Mouse (Mus musculus): ENCODE measurements around the gene Cops2.
A peak's percentile ranks its signal among the peaks of the same experiment; 100 is the strongest.

The Cops2 gene

DNA sequence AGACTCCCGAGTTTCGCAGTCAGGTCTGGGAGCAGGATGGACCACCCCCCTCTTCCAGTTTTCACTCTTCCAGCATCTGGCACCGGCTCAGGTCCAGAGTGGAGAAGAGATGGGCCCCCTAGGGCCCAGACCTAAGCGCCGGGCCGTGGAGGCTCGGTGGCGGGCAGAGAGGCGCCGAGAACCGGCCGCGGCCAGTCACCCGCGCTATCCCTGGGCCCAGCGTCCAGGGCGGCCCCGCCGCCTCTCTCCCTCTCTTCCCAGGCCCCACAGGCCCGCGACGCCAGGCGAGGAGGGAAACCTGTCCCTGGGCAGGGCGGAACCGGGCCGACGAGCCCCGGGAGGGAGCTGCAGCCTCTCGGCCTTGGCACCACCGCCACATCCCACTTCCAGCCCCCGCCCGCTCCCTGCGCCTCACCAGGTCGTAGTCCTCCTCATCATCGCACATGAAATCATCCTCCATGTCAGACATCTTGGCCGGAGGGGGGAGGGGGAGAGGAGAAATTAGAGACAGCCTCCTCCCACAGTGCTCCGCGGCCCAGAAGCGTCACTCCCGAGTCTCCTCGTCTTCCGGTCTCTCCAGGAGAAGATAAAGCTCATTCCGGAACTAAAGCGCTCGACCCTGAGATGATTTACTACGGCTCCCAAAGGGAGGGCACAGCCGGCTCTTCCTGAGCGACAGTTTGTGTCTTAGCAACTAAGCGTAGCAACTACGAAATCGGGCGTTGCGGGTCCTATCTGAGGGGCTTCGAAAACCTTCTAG is at the start of gene Cops2, which contains the start of gene Galk2:
TSS of gene Cops2 (minus strand) at position 619 of the 760 bp plus-strand sequence.
TSS of gene Galk2 (plus strand) at position 589 of the 760 bp plus-strand sequence.
- DNase-seq: peak; percentile 85 to 90

DNA sequence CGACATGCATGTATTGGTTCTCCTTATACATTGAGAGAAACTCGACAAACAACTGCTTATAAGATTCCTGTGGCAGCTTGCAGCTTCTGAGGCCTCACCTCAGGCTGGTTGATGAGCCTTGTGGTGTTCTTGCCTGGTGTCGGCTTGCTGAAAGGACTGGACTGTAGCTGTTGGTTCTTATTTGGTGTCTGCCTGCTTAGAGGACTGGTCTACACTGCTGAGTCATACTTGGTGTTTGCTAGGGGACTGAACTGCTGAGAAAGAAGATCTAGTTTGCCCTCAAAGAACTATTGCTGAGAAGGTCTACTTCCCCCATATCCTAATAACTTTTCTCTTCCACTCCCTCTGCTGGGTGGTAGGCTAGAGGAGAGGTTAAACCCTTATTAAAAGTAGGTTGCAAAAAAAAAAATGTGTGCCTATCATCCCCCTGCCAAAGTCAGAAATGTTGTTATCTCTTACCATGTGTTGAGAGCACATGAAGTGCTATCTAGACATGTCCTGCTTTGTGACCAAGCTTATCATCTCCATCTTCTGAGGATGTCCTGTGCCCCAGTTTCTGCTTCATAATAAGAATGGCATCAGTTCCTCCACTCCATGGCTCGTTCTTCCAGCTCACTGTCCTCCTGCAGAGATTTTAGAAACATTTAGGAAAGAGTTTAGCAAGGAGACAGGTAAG is 48.8 kb upstream of the Cops2 start:
- no peak for DNase-seq

DNA sequence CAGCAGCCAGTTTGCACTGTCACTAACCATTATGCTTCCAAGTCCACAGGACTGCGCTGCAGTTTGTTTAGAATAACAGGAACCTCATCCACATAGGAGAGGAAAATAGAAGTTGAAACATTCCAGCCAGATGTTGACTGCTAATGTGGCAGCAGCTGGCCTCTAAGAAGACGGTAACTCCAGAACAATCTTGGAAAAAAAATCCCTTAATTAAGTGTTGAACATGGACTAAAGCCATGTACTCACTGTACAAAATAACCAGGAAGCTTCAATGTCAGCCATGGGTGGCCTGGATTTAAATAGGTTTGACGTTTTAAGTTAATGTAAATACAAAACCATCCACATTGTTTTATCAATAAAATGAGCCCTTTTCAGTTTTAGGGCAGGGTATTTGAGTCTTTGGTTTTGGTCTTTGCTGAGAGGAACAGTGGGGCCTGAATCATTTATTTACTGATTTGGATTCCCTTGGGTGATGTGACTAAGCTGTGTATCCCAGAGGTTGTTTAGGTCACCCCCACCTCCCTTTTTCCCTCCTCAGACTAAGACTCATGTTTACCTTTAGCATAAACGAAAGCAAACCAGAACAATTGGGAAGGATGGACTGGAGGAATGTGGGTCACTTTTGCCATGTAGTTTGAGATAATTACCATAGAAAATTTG is 47.6 kb upstream of the Cops2 start:
- no peak for DNase-seq

DNA sequence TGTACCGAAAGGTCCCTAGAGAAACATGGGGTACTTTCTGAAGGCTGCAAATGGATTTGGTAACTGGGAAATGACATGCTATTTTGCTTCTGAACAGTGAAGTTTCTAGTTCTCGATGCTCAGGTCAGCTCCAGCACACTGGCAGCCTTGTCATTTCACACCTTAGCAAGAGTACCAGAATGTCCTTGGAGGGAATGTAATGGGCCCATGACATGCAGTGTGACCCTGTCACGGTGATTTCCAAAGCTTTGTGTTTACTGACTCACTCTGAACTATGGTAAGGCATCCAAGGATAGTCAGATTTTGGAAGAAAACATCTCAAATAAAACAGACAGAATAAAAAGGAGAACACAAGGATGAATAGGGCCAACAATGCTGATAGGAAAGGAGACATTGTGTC is 42.5 kb upstream of the Cops2 start:
- no peak for DNase-seq

DNA sequence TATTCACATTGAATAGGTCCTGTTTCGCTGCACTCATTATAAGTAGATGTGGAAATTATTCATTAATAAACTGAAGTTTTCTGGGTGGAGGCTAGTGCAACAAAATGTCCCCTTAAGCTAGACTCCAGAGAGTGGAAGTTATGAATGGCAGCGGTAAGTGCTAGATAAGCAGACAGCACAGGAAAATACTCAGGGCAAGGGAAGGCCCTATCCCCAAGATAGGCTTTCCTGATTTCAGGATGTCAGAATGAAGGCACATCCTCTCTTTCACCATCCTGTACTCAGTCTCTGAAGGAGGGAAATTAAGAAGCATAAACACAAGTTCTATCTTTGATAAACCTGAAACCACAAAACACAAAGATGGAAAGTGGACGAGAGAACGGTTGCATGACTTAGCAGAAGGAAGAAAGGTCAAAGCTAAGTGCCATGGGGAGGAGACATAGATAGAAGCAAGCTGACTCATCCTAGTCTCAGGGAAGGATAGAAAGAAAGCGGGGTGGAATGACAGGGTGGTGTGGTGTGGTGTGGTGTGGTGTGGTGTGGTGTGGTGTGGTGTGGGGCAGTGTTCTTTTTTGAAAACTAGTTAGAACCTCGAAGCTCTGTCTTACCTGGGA is 42.0 kb upstream of the Cops2 start:
- no peak for DNase-seq

DNA sequence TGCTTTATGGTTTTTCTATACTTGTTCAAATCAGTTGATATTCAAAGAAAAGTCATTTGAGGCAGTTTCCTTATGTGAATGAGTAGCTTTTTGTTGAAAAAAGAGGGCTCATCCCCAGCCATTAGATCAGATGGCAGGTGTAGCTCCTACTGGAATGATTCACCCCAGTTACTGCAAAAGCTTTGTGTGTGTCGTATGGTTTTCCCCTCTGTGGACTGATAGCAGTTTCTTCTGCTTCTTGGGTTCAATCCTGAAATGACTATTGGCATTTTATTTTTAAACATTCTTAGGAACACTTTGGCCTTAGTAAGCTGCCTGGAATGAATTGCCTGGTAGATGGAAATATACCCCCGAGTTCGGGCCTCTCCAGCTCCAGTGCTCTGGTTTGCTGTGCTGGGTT is 37.4 kb upstream of the Cops2 start:
- no peak for DNase-seq

DNA sequence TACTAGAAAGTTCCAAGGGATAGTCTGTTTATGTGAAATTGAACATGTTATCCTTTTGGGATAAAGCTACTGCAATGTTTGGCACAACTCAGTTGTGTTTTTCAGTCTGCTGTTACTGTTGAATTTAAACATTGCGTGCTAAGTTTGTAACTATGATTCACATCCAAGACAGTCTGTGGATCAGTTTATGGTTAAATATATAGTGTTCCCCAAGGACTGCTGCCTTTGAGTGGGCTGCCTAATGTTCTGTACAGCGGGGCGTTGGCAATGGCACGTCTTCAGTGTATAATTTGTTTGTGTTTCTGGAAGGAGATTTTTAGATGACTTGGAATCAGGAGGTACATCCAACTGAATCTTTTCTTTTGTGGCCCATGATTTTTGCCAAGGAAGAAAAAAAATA is 36.2 kb upstream of the Cops2 start:
- DNase-seq: no peak

DNA sequence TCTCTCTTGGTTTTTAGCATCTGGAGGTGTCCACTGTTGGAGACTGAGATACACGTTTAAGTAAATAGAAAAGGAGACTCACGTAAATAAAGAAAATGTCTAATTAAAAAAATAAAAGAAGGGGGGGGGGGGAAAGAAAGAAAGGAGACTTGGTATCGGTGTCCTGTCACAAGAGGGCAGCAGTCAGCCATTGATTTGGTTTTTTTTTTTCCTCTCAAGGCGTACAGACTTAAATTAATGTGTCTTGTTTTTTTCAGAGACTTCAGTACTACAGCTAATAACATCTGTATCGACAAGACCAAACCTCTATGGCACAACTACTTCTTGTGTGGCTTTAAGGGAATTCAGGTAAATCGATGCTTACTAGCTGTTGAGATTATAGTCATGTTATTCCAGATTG is 34.2 kb upstream of the Cops2 start:
- DNase-seq: no peak

DNA sequence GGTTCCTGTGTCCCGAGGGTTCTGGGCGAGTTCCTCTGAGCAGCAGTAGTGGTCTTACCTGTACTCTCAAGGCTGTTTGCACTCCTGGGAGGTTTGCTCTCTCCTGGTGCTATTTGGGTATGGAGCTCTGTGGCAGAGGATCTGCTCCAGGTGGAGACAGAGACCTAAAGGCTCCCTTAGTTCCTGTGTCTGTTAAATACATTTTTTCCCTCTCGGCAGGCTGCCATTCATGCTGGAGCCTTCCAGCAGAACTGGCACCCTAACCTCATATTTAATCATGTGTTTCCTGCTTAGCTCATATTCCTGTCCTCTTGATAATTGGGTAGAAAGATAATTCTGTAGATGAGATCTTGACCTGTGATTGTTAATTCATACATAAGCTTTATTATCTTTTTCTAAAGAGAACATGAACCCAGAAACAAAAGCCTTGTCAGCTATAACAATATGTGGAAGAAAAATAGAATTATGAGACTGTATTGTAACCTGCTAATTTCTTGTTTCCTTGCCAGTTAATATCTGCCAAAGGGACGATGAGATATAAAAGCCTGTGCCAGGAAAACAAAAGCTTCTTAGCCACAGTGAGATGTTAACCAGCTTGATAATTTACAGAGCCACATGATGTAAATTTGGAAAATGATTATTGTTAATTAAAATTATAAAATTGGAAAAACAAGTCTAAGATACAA is 27.1 kb upstream of the Cops2 start:
- no peak for DNase-seq

DNA sequence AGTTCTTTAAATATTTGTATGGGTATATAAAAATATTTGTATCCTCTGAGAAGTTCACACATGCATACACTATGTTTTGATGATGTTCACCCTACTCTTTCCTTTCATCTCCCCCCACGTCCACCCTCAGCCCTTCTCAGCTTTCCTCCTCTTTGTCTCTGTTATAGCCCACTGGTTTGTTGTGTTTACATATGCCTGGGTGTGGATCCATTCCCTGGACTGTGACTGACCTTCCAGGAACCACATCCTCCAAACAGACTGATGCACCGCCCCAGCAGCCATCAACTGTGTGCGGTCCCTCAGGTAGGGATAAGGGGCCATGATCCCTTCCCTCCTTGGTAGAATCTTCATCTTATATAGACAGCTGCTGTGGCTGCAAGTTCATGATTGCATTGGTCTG is 11.2 kb upstream of the Cops2 start:
- no peak for DNase-seq

DNA sequence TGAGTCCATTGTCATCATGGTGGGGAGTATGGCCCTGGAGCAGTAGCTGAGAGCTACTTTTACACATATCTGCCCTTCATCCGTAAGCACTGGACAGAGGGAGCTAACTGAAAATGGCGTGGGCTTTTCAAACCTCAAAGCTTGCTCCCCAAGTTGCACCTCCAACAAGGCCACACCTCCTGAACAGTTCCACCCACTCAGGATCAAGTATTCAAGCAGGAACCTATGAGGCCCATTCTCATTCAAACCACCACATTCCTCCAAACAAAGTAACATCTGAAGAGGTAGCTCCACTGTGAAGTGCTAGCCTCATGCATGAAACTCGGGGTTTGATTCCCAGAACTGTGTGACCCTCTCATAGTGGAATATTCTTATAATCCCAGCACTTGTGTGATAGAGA is 9.4 kb upstream of the Cops2 start:
- DNase-seq: no peak

DNA sequence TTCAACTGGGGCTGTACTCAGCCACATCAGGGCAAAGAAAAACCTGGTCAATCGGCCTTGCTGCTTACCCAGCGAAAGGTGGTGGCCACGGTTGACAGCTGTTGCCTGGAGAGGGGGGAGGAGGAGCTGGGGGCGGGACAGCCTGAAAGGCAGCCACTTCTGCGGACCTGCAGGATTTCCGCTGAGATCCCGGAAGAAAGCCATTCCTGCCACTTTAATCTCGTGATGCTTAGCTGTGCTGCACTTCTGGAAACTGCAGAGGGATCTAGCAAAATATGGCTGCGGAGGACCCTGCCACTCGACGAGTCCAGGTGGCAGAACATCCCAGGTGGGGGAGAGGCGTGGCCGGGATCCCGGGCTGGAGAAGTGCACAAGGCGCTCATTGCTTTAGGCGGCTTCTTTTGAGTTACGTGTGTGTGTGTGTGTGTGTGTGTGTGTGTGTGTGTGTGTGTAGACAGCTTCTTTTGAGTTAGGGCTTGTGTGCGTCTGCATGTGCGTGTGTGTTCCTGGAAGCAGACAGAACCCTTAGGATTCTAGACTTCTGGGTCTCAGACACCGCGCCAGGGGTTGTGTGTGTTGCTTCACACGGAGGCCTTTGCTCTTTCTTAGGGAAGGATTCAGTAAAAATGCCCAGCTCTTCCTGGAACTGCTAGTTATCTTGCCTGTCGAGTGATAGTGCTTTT is 7.3 kb upstream of the Cops2 start:
- DNase-seq: peak; percentile 55 to 63

DNA sequence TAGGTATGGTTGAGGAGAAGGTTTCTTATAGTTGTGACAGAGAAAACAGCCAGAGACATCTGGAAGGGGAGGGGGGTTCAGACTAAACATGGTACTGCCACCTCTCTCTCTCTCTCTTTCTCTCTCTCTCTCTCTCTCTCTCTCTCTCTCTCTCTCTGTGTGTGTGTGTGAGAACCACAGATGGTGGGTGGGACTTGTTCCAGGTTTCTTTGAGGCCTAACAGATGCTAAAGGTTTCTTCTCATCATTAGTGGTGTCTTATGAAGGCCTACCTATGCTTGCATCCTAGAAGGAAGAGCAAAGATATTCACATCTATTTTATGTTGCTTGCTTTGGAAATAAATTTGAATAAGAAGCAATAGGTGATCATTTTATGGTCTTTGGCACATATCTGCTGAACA is 6.6 kb upstream of the Cops2 start:
- no peak for DNase-seq

DNA sequence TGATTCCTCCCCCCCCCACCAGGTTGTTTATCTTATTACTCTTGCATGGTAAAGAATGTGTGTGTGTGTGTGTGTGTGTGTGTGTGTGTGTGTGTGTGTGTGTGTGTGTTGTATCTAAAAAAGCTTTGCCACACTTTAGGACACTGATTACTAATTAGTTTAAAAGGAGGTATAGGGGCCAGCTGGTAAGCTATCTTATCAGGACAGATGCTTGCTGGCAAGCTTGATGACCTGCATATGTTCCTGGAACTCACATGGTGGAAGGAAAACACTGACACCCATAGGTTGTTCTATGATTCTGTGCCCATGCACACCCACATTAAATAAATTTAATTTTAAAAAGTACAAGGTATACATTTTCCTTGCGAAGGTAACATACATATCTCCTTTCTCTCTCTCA is 5.6 kb upstream of the Cops2 start:
- no peak for DNase-seq

DNA sequence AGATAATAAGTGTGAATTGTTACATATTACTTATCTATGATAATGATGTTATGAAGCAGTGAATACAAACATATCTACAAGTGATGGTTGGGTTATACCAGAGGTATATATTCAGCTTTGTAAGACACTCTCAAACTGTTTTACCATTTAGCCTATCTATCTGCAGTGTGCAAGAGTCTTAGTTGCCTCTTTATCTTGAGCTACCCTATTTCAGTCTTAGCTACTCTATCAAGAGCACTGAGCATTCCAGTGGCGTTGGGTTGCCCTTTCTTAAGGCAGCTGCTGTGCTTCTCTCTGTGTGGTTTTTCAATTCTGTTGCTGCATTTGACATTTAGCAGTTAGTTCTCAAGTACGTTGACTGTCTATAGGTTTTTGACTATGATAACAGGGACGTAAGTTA is 4.9 kb upstream of the Cops2 start:
- DNase-seq: no peak

DNA sequence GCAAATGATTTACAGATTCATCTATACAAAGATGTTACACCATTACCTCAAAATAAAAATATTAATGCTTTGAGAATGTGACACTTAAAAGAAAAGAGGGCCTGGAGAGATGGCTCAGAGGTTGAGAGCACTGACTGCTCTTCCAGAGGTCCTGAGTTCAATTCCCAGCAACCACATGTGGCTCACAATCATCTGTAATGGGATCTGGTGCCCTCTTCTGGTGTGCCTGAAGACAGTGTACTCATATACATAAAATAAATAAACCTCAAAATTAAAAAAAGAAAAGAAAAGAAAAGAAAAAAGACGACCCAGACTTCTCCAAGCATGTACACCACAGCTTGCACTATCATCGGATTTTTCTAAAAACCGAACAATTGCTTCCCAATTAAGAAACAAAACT is 1.2 kb downstream of the Cops2 start:
- DNase-seq: no peak

DNA sequence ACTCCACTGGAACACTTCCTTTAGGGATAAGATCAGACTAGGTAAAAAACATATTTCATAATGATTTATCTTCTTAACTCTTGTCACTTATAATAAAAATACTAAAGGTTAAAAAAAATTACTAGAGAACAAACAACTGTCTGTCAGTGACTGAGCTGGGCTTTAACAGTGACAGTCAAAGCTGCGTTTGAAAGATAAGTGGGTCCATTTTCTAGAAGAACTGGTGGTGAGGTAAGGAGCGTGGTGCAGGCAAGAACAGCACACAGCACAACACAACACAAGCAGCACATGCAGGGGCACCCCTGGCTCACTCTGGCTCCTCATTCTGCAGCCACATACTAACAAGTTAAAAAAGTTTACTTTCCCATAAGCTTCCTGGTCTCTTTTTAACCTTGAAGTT is 7.7 kb downstream of the Cops2 start:
- DNase-seq: no peak

DNA sequence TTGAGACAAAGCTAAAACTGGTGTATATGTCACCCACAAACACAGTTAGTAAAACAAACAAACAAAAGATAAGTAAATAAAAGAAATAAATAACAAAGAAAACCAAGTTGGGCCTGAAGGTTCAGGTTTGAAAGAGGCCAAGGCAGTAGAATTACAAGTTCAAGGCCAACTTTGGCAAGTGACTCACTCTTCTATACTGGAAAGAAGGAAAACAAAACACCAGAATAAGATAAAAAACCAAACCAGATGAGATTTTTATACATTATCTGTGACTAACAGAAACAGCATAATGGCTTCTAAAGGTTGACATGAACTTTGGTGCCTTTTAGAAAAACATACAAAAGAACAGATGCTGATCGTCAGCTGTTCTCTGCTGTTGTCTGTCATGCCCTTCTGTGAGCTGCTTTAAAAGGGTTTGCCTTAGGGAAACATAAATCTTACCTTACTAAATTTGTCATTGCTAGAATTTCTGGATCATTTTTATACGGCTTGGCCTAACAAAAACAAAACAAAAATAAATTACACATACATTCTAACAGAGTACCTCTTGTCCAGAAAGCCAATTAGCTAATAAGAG is 20.1 kb downstream of the Cops2 start:
- no peak for DNase-seq

DNA sequence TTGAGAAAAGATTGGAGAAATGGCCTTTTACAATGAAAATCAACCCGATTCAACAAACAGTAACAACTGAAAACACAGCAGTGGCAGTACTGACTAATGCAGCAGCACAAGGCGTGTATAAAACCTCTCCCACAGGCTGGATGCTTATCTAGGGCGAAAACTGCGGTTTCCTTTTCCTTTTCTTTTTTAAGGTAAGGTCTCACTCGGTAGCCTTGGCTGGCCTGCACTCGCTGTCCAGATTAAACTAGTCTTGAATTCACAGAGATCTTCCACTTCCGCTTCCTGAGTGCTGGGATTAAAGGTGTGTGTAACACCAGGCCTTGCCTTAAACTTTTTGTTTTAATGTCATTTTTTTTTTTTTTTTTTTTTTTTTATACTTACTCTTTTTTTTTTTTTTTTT is 20.8 kb downstream of the Cops2 start:
- no peak for DNase-seq

DNA sequence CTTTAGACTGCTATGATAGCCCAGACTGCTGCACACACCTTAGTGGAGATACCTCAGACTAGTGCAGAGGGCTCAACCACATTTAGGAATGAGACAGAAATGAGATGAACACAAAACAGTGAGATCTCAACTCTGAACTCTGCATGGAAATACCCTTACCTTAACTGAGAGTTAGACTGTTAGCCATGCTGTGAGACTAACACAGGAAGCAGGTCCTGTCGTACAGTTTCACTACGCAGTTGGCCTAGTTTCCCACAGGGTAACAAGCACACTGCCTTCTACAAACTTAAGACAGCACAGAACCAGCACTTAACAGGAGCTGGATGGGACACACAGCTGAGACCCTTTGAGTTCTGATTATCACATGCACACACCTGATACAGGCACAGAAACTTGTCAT is 29.0 kb downstream of the Cops2 start:
- DNase-seq: no peak

DNA sequence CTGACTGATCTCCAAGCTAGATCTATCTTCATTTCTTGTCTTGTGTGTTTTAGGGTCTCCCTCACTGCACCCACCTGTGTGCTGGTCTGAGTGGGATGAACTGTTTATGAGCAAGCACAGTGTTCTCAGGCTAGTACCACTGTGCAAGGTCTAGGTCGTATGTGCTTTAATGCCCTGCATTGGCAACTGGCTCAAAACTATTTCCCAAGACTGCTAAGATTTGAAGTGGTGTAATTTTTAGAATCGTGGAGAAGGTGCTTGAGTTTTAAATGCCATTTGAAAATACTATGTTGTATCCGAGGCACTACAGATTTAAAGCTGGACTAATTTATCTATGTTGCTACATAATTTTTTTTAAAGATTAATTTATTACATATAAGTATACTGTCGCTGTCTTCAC is 31.0 kb downstream of the Cops2 start:
- no peak for DNase-seq

DNA sequence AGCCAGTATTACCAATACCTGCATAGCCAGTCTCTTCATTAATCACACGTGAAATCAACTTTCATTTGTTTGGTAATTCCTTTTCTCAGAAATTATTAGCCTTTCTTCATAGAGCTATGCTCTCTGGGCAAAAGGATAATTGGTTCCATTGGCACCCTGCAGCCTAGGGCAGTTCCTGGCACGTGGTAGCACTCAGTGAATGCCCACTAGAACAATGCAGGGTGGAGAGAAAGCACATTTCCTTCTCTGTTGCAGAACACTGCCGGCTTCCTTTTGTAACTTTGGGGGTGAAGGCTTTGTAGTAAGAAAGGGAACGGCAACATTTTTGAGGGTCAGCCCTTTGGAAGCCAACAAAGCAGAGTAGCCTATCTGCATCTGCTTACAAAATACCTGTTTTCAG is 32.7 kb downstream of the Cops2 start:
- DNase-seq: no peak

Data from thymus, adult 18-20 months (tissue).